Mouse (Mus musculus) ES-Bruce4 (cell line): ENCODE results near the gene Serac1. TPM values are rescaled to one million over a fixed set of nuclear protein-coding genes. Genes with fewer than 3 reads are reported as not detected.
A peak's percentile ranks its signal among the peaks of the same experiment; 100 is the strongest.

Experiments used
- H3K27ac ChIP-seq: 2 replicates; pipeline ENCODE4 v1.5.1; 2012; ENCODE audit warnings: low read length, inconsistent platforms; ENCODE audit not compliant: insufficient read depth
- H3K27me3 ChIP-seq: 2 replicates; pipeline ENCODE4 v1.6.1; 2012; ENCODE audit warnings: mild to moderate bottlenecking, low read length, inconsistent platforms; ENCODE audit not compliant: control insufficient read depth, poor library complexity, insufficient read depth, severe bottlenecking
- H3K36me3 ChIP-seq: 2 replicates; pipeline ENCODE4 v1.6.1; 2012; ENCODE audit warnings: inconsistent platforms, mild to moderate bottlenecking, low read length, moderate library complexity; ENCODE audit not compliant: control insufficient read depth, poor library complexity, insufficient read depth, severe bottlenecking
- H3K4me1 ChIP-seq: one replicate; pipeline ENCODE4 v1.8.1; 2011; ENCODE audit warnings: low read length; ENCODE audit not compliant: control insufficient read depth, insufficient read depth
- H3K4me3 ChIP-seq: 2 replicates; pipeline ENCODE4 v1.5.1; 2011; ENCODE audit warnings: low read depth, mild to moderate bottlenecking, low read length
- H3K9ac ChIP-seq: 2 replicates; pipeline ENCODE4 v1.6.1; 2012; ENCODE audit warnings: low read depth, mild to moderate bottlenecking, inconsistent platforms; ENCODE audit not compliant: poor library complexity, severe bottlenecking
- H3K9me3 ChIP-seq: replicated peaks from 2 replicates; pipeline ENCODE4 v1.6.1; 2012; ENCODE audit warnings: mild to moderate bottlenecking, low read length, inconsistent platforms; ENCODE audit not compliant: control insufficient read depth, poor library complexity, insufficient read depth, severe bottlenecking
- CTCF ChIP-seq: IDR thresholded peaks from one replicate; pipeline ENCODE4 v1.8.1; 2011; ENCODE audit warnings: low read depth, low read length
- EP300 ChIP-seq: IDR thresholded peaks from 2 replicates; pipeline ENCODE4 v1.6.1; 2011; ENCODE audit warnings: low read depth, low read length; ENCODE audit not compliant: insufficient read depth
- POLR2A ChIP-seq: IDR thresholded peaks from one replicate; pipeline ENCODE4 v1.8.1; 2011; ENCODE audit warnings: low read length; ENCODE audit not compliant: insufficient read depth
- polyA plus RNA-seq: library from polyadenylated mRNA; stranded (reverse); fragments of >200 nt; gene quantifications from 2 replicates; pipeline ENCODE4 v1.2.4, GENCODE M21; 2011; ENCODE audit warnings: low read depth; ENCODE audit not compliant: missing spikeins, insufficient read depth, insufficient read length

The Serac1 gene
- polyA plus RNA-seq, 1 experiment, result 22.6 TPM

DNA sequence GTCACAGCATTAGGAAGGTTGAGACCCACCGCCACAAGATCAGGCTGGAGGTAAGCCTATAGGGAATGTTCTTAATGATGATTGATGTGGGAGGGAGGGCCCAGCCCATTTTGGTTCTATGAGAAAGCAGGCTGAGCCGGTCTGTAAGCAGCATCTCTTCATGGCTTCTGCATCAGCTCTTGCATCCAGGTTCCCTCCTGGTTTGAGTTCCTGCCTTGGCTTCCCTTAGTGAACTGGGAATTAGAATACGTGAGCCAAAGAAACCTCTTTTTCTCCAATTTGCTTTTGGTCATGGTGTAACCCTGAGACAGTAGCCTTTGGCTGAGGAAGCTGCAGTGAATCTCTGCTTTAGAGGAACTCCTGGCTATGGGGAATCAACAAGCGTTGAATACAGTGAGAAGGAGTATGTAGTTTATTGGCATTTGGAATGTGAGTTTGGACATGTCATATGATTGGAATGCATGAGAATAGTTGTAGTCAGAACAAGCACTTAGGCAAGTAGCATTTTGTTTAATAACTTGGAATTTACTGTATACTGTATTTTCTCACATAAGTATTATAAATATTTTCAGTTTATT lies 37.7 kb upstream of the Serac1 start:
- Histone ChIP-seq H3K27ac (no peak overlapping the region), H3K4me1 (no peaks in the 10 kb centered on the region), H3K4me3 (no peak overlapping the region), H3K36me3 (no peaks in the 10 kb centered on the region), H3K27me3 (no peaks in the 10 kb centered on the region), H3K9ac (no peak overlapping the region), H3K9me3 (0 out of 2 replicates have a peak, but pooled peaks cover 1% of the 10 kb centered on the region)
- no peak for TF ChIP-seq EP300
- no peak for TF ChIP-seq POLR2A
- no peak for TF ChIP-seq CTCF

- Histone ChIP-seq H3K36me3 (no peaks in the 10 kb centered on the region), H3K9ac (no peak overlapping the region), H3K9me3 (no peaks in the 10 kb centered on the region), H3K27ac (no peak overlapping the region), H3K4me1 (no peaks in the 10 kb centered on the region), H3K27me3 (no peaks in the 10 kb centered on the region), H3K4me3 (no peak overlapping the region)
- TF ChIP-seq EP300, result no peak
- TF ChIP-seq CTCF, result no peak
- no peak for TF ChIP-seq POLR2A
Measured at GRCm38 (mm10) chr17:6115085-6115484, 35.5 kb upstream of the Serac1 start.

DNA sequence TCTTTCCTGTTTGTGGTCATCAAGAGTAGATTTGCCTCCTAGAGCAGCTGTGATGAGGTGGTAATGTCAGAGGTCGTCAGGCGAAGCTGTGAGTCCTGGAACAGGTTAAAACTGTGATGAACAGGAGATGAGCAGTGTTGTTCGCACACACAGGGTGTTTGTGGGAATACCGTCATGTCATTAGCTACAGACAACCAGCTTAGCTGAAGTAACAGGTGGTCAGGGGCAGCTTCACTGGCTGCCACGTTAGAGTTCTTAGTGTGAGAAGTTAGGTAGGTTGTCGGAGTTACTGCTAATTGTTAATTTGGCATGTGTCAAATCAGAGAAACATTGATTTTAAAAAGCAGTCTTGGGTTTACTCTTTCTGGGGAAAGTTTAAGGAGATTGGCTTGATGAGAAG lies 34.1 kb upstream of the Serac1 start:
- Histone ChIP-seq H3K4me3 (no peak overlapping the region), H3K27ac (no peak overlapping the region), H3K36me3 (no peaks in the 10 kb centered on the region), H3K4me1 (no peaks in the 10 kb centered on the region), H3K9ac (no peak overlapping the region), H3K27me3 (no peaks in the 10 kb centered on the region), H3K9me3 (no peaks in the 10 kb centered on the region)
- TF ChIP-seq POLR2A (no peak), EP300 (no peak), CTCF (no peak)

DNA sequence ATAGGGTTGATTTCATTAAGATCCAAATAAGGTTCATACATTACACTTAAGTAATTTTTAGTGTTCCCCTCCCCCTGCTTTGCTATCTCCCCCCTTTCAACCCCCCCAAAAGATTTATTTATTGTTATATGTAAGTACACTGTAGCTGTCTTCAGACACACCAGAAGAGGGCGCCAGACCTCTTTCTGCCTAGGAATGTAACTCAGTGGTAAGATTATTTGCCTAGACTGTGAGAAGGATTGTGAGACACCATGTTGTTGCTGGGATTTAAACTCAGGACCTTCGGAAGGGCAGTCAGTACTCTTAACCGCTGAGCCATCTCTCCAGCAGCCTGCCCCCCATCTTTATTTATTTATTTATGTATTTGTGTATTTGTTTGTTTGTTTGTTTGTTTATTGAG lies 31.4 kb upstream of the Serac1 start:
- no peak overlapping the region for H3K27ac ChIP-seq
- TF ChIP-seq CTCF (no peak), EP300 (no peak), POLR2A (no peak)
- H3K27me3 ChIP-seq, result no peaks in the 10 kb centered on the region
- no peak overlapping the region for H3K9ac ChIP-seq
- no peak overlapping the region for H3K4me3 ChIP-seq
- H3K9me3 ChIP-seq, result no peaks in the 10 kb centered on the region
- H3K36me3 ChIP-seq, result no peaks in the 10 kb centered on the region
- no peaks in the 10 kb centered on the region for H3K4me1 ChIP-seq

DNA sequence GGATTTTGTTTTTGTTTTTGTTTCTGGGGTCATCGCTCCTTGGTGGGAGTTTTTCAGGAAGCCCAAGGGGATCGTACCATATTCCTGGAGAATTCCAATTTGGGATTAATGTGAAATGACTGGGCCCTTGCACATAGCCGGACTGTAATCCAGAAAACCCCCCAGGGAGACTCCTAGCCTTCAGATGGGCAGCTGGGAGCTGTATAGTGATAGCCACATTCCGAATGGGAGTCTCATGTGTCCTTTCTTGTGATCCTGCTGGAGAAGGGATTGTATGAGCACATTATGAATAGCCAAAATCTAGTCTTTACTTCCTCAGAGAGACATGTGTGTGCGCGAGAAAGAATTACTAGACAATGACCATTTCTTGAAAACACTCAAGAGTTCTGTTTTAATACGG lies 28.6 kb upstream of the Serac1 start:
- Histone ChIP-seq H3K27me3 (no peaks in the 10 kb centered on the region), H3K4me1 (no peaks in the 10 kb centered on the region), H3K27ac (no peak overlapping the region), H3K9ac (peak overlapping the region; percentile 98; the same call in 1 of the 2 replicates), H3K36me3 (no peaks in the 10 kb centered on the region), H3K4me3 (no peak overlapping the region), H3K9me3 (no peaks in the 10 kb centered on the region)
- no peak for TF ChIP-seq CTCF
- TF ChIP-seq EP300, result no peak
- TF ChIP-seq POLR2A, result no peak

DNA sequence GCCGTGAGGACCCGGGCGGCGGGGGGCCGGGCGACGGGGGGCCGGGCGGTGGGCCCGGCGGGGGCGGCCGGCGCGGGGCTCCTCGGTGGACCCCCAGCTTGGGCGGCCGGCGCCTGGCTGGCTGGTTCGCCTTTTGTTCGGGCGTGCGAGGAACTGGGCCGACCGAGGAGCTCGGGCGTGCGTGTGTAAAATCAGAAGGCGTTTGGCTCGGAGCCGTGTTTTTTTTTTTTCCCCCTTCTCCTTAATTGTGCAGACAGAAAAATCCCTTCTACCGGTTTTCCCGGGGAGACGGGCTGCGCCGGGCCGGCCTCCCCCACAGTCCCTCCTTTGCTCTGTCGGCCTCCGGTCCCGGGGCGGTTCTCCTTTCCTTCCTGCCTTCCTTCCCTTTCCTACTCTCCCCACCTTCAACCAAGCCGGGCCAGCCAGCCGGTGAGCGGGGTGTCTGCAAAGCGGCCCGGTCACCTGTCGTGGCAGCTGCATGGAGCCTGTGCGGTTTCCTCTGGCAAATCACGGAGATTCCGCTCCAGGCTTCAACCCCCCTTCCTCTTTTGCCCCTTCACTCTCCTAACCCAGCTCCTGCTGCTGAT lies 27.6 kb upstream of the Serac1 start:
- Histone ChIP-seq H3K9me3 (no peaks in the 10 kb centered on the region), H3K27ac (no peak overlapping the region), H3K27me3 (no peaks in the 10 kb centered on the region), H3K4me1 (no peaks in the 10 kb centered on the region), H3K9ac (peak overlapping the region; percentile 98), H3K36me3 (no peaks in the 10 kb centered on the region), H3K4me3 (peak overlapping the region; percentile 71)
- TF ChIP-seq CTCF (no peak), EP300 (no peak), POLR2A (no peak)
